ENCODE assay signal across 11 mouse cellular contexts in the genomic region with DNA sequence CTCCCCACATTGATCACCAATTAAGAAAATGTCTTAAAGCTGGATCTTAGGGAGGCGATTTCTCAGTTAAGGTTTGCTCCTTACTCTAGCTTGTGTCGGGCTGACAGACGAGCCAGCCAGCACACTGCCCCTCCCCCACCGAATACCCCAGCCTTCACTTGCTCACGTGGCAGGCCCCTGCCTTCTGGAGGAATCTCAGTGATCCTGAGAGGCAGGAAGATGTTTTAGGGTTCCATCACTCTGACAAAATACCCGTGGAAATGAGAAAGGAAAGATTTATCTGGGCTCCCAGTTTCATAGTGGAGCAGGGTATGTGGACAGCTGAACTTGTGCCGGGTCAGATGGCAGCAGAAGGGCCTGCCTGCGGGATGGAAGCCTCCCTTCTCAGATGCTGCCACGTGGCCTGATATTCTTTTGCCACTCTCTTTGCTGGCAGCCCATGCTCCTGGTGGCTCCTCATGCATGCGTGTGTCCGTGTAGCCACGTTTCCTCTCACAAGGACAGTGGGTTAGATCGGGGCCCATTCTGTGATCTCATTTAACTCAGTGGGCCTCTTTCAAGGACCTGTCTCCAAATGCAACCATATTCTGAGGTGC. TPM values are rescaled to one million over a fixed set of nuclear protein-coding genes. Genes with fewer than 3 reads are reported as not detected.
DNase-seq lines count a peak whose midpoint lies in the region; ATAC-seq lines count a peak whose summit lies in the region.
"Had no signal": no experiment of that assay in that cellular context is flagged by ENCODE, and none has a peak within 500 bp of the region (broad histone marks: within the 10 kb centered on the region; RNA-seq: fewer than 3 reads in every experiment).

No protein-coding gene starts in this region.

- H3K4me1 ChIP-seq in kidney, embryonic 16.5 days (ENCODE audit: insufficient read depth, low read length), result peaks cover 15% of the 10 kb centered on the region
- peaks cover 11% of the 10 kb centered on the region; the same call in 1 of the 2 replicates for H3K4me1 ChIP-seq in kidney, embryonic 14.5 days (ENCODE audit: control insufficient read depth, insufficient read depth, low read length)
- H3K4me1 ChIP-seq in embryonic facial prominence, embryonic 13.5 days, result peaks cover 52% of the 10 kb centered on the region
- peaks cover 70% of the 10 kb centered on the region for H3K4me1 ChIP-seq in limb, embryonic 10.5 days
- H3K4me1 ChIP-seq in neural tube, embryonic 15.5 days, result peaks cover 76% of the 10 kb centered on the region

- H3K4me2 ChIP-seq in kidney, embryonic 16.5 days (replicated peaks; ENCODE audit: low read depth, low read length), result no peak overlapping the region
- no peak overlapping the region for H3K4me2 ChIP-seq in kidney, embryonic 14.5 days (replicated peaks; ENCODE audit: low read depth, low read length)
- H3K4me2 ChIP-seq in embryonic facial prominence, embryonic 13.5 days, result no peak overlapping the region
- H3K4me2 ChIP-seq in neural tube, embryonic 15.5 days, result no peak overlapping the region

- no peak for ATAC-seq in kidney, embryonic 16.5 days (ENCODE audit: low FRiP score, low TSS enrichment)
- ATAC-seq in kidney, embryonic 14.5 days (ENCODE audit: low FRiP score, low TSS enrichment), result no peak
- no peak for ATAC-seq in embryonic facial prominence, embryonic 13.5 days (ENCODE audit: insufficient number of reproducible peaks, insufficient read depth, low FRiP score, low TSS enrichment, low read depth)
- no peak for ATAC-seq in neural tube, embryonic 15.5 days (ENCODE audit: low FRiP score)
- ATAC-seq in megakaryocyte-erythroid progenitor cell, adult 5-6 weeks (replicated peaks; ENCODE audit: low FRiP score, low TSS enrichment, poor library complexity, severe bottlenecking), result no peak

- H3K4me3 ChIP-seq in kidney, embryonic 16.5 days (ENCODE audit: low read length), result no peak overlapping the region
- H3K4me3 ChIP-seq in kidney, embryonic 14.5 days (ENCODE audit: low read length), result no peak overlapping the region
- H3K4me3 ChIP-seq in embryonic facial prominence, embryonic 13.5 days, result no peak overlapping the region
- H3K4me3 ChIP-seq in limb, embryonic 10.5 days, result no peak overlapping the region
- H3K4me3 ChIP-seq in neural tube, embryonic 15.5 days (replicated peaks), result no peak overlapping the region
- H3K4me3 ChIP-seq: liver, embryonic 12.5 days had no signal

- no peaks in the 10 kb centered on the region for H3K9me3 ChIP-seq in kidney, embryonic 16.5 days (ENCODE audit: low read length)
- no peaks in the 10 kb centered on the region for H3K9me3 ChIP-seq in kidney, embryonic 14.5 days (ENCODE audit: control insufficient read depth, low read length)
- no peaks in the 10 kb centered on the region for H3K9me3 ChIP-seq in embryonic facial prominence, embryonic 13.5 days
- H3K9me3 ChIP-seq in limb, embryonic 10.5 days (replicated peaks), result no peaks in the 10 kb centered on the region
- no peaks in the 10 kb centered on the region for H3K9me3 ChIP-seq in neural tube, embryonic 15.5 days (replicated peaks)
- H3K9me3 ChIP-seq: liver, embryonic 12.5 days had no signal

- H3K9ac ChIP-seq in kidney, embryonic 16.5 days (replicated peaks; ENCODE audit: low read length), result peak overlapping the region; percentile 19
- H3K9ac ChIP-seq in kidney, embryonic 14.5 days (ENCODE audit: low read depth, low read length), result no peak overlapping the region
- H3K9ac ChIP-seq in embryonic facial prominence, embryonic 13.5 days, result 0 out of 2 replicates have a peak overlapping the region, but pooled peaks have one; percentile 49
- peak overlapping the region; percentile 46; the same call in 1 of the 2 replicates for H3K9ac ChIP-seq in neural tube, embryonic 15.5 days (replicated peaks)
- H3K9ac ChIP-seq: liver, embryonic 12.5 days had no signal

- WGBS in kidney, embryonic 16.5 days, result 30% methylated on average over 13 of the region's 13 CpGs
- 28% methylated on average over 13 of the region's 13 CpGs for WGBS in kidney, embryonic 14.5 days
- 25% methylated on average over 13 of the region's 13 CpGs for WGBS in embryonic facial prominence, embryonic 13.5 days
- 26% methylated on average over 13 of the region's 13 CpGs for WGBS in limb, embryonic 10.5 days
- WGBS in neural tube, embryonic 15.5 days, result 21% methylated on average over 13 of the region's 13 CpGs

- H3K27me3 ChIP-seq in kidney, embryonic 16.5 days (ENCODE audit: insufficient read depth, low read length), result no peaks in the 10 kb centered on the region
- no peaks in the 10 kb centered on the region; the same call in 1 of the 2 replicates for H3K27me3 ChIP-seq in kidney, embryonic 14.5 days (ENCODE audit: control insufficient read depth, insufficient read depth, low read length)
- no peaks in the 10 kb centered on the region for H3K27me3 ChIP-seq in embryonic facial prominence, embryonic 13.5 days
- H3K27me3 ChIP-seq in limb, embryonic 10.5 days (ENCODE audit: low read depth, poor library complexity, severe bottlenecking), result 0 out of 2 replicates have a peak, but pooled peaks cover 13% of the 10 kb centered on the region
- no peaks in the 10 kb centered on the region for H3K27me3 ChIP-seq in neural tube, embryonic 15.5 days (replicated peaks)

- H3K36me3 ChIP-seq in kidney, embryonic 16.5 days (ENCODE audit: insufficient read depth, low read length), result no peaks in the 10 kb centered on the region
- H3K36me3 ChIP-seq in kidney, embryonic 14.5 days (ENCODE audit: control insufficient read depth, insufficient read depth, low read length), result no peaks in the 10 kb centered on the region
- no peaks in the 10 kb centered on the region for H3K36me3 ChIP-seq in embryonic facial prominence, embryonic 13.5 days
- H3K36me3 ChIP-seq in limb, embryonic 10.5 days, result no peaks in the 10 kb centered on the region
- H3K36me3 ChIP-seq in neural tube, embryonic 15.5 days, result no peaks in the 10 kb centered on the region
- H3K36me3 ChIP-seq: liver, embryonic 12.5 days had no signal

- no peak for DNase-seq in limb, embryonic 10.5 days (ENCODE audit: low spot score)
- no peak for DNase-seq in layer of hippocampus, adult 8-10 months (ENCODE audit: low spot score in 2 of 2)
- DNase-seq in adrenal gland, postnatal 4 days (ENCODE audit: low spot score in 2 of 2), result no peak
- DNase-seq: B cell, adult 2 months; kidney, postnatal 36 days had no signal

- H3K27ac ChIP-seq in kidney, embryonic 16.5 days (ENCODE audit: low read length), result no peak overlapping the region
- H3K27ac ChIP-seq in kidney, embryonic 14.5 days (ENCODE audit: low read depth, low read length), result no peak overlapping the region
- peak overlapping the region; percentile 17; the same call in 1 of the 2 replicates for H3K27ac ChIP-seq in embryonic facial prominence, embryonic 13.5 days
- H3K27ac ChIP-seq in limb, embryonic 10.5 days, result peak overlapping the region; percentile 90
- peak overlapping the region; percentile 92 for H3K27ac ChIP-seq in neural tube, embryonic 15.5 days (replicated peaks)
- H3K27ac ChIP-seq: liver, embryonic 12.5 days had no signal

RNA-seq across cellular contexts. Expression of gene T2, which starts 14.9 kb away (rescaled TPM):
- 0.62 and 0.63 TPM in 2 replicates for polyA plus RNA-seq in kidney, embryonic 16.5 days (2015; fragmentation: Nextera tagmentation; extraction: Ambion mirVana)
- polyA plus RNA-seq in kidney, embryonic 14.5 days (2014; fragmentation: Nextera tagmentation; extraction: Ambion mirVana), result 0.19 and 0.46 TPM in 2 replicates
- polyA plus RNA-seq in embryonic facial prominence, embryonic 13.5 days (2015; fragmentation: Nextera tagmentation; extraction: Ambion mirVana), result 0.81 and 1.4 TPM in 2 replicates
- polyA plus RNA-seq in limb, embryonic 10.5 days (2016; fragmentation: Nextera tagmentation; extraction: Ambion mirVana), result 0.75 and 1.1 TPM in 2 replicates
- 0.65 and 0.79 TPM in 2 replicates for polyA plus RNA-seq in neural tube, embryonic 15.5 days (2015; fragmentation: Nextera tagmentation; extraction: Ambion mirVana)
- 1 to 10 TPM in 3 of 4 experiments, under 1 TPM in 1; 0.96 to 1.7 (median 1.3) TPM for total RNA-seq in layer of hippocampus, adult 8-10 months (2022)
- total RNA-seq in adrenal gland, postnatal 4 days (2021), result under 1 TPM in 1 of 2 experiments, not detected in 1; 0.25 TPM
- total RNA-seq in megakaryocyte-erythroid progenitor cell, adult 5-6 weeks (2014; fragmentation: Nextera tagmentation), result not detected in 2 replicates
- total RNA-seq in megakaryocyte-erythroid progenitor cell, adult 5-6 weeks (2017), result 0.27 TPM in 1 of 2 replicates, not detected in the other

RNA-seq across cellular contexts. Expression of gene Prr18, which starts 33.5 kb away (rescaled TPM):
- polyA plus RNA-seq in kidney, embryonic 16.5 days (2015; fragmentation: Nextera tagmentation; extraction: Ambion mirVana), result 0.19 and 0.33 TPM in 2 replicates
- polyA plus RNA-seq in kidney, embryonic 14.5 days (2014; fragmentation: Nextera tagmentation; extraction: Ambion mirVana), result 0.43 and 0.49 TPM in 2 replicates
- polyA plus RNA-seq in embryonic facial prominence, embryonic 13.5 days (2015; fragmentation: Nextera tagmentation; extraction: Ambion mirVana), result 0.45 and 0.52 TPM in 2 replicates
- polyA plus RNA-seq in limb, embryonic 10.5 days (2016; fragmentation: Nextera tagmentation; extraction: Ambion mirVana), result 0.29 and 0.31 TPM in 2 replicates
- 13.8 and 18.4 TPM in 2 replicates for polyA plus RNA-seq in neural tube, embryonic 15.5 days (2015; fragmentation: Nextera tagmentation; extraction: Ambion mirVana)
- 10 to 100 TPM; 20.0 to 30.2 (median 27.0) TPM for total RNA-seq in layer of hippocampus, adult 8-10 months (2022)
- total RNA-seq in adrenal gland, postnatal 4 days (2021), result 1 to 10 TPM in 1 of 2 experiments, under 1 TPM in 1; 0.85 to 1.1 TPM
- 0.15 TPM in 1 of 2 replicates, not detected in the other for total RNA-seq in megakaryocyte-erythroid progenitor cell, adult 5-6 weeks (2014; fragmentation: Nextera tagmentation)
- not detected in 2 replicates for total RNA-seq in megakaryocyte-erythroid progenitor cell, adult 5-6 weeks (2017)

RNA-seq across cellular contexts. Expression of gene Sft2d1, which starts 59.8 kb away (rescaled TPM):
- polyA plus RNA-seq in kidney, embryonic 16.5 days (2015; fragmentation: Nextera tagmentation; extraction: Ambion mirVana), result 76.4 and 93.9 TPM in 2 replicates
- polyA plus RNA-seq in kidney, embryonic 14.5 days (2014; fragmentation: Nextera tagmentation; extraction: Ambion mirVana), result 68.2 and 97.2 TPM in 2 replicates
- polyA plus RNA-seq in embryonic facial prominence, embryonic 13.5 days (2015; fragmentation: Nextera tagmentation; extraction: Ambion mirVana), result 58.9 and 67.8 TPM in 2 replicates
- 57.0 and 57.7 TPM in 2 replicates for polyA plus RNA-seq in limb, embryonic 10.5 days (2016; fragmentation: Nextera tagmentation; extraction: Ambion mirVana)
- polyA plus RNA-seq in neural tube, embryonic 15.5 days (2015; fragmentation: Nextera tagmentation; extraction: Ambion mirVana), result 161 and 176 TPM in 2 replicates
- 10 to 100 TPM; 47.5 to 81.2 (median 63.8) TPM for total RNA-seq in layer of hippocampus, adult 8-10 months (2022)
- total RNA-seq in adrenal gland, postnatal 4 days (2021), result 10 to 100 TPM; 47.7 to 49.2 TPM
- 63.1 and 137 TPM in 2 replicates for total RNA-seq in megakaryocyte-erythroid progenitor cell, adult 5-6 weeks (2014; fragmentation: Nextera tagmentation)
- total RNA-seq in megakaryocyte-erythroid progenitor cell, adult 5-6 weeks (2017), result 24.3 and 29.9 TPM in 2 replicates

Comparison
In these comparisons a context has a peak if more than half of its experiments do, and no peak if none do; other contexts are left out.
1. H3K27ac ChIP-seq: peak in embryonic facial prominence, embryonic 13.5 days (single experiment), limb, embryonic 10.5 days (single experiment) and neural tube, embryonic 15.5 days (single experiment); none in kidney, embryonic 16.5 days (single experiment) and kidney, embryonic 14.5 days (single experiment).